Mouse (Mus musculus) MEL (cell line): ENCODE data around the gene Hoxa4. TPM values are rescaled to one million over a fixed set of nuclear protein-coding genes. Genes with fewer than 3 reads are reported as not detected.

Experiments used
- DNase-seq: peaks from one replicate; pipeline ENCODE4 v3.0.0; 2011; ENCODE audit warnings: low read depth, low spot score
- H3K27ac ChIP-seq: 2 replicates; pipeline ENCODE4 v1.5.1; 2012; ENCODE audit warnings: low read depth, mild to moderate bottlenecking, control low read depth, low read length, moderate library complexity; ENCODE audit not compliant: control insufficient read depth
- H3K27me3 ChIP-seq, 2 experiments: fragments of 150-350 bp in 1 of 2; sonication (generic) in 1 of 2; 2 replicates each; pipeline ENCODE4 v1.6.1; 2012; ENCODE audit warnings: low read length in 2 of 2, mild to moderate bottlenecking in 2 of 2, improper control_type of control experiment in 1 of 2, moderate library complexity in 1 of 2; ENCODE audit not compliant: insufficient read depth in 2 of 2, control insufficient read depth in 1 of 2
- H3K36me3 ChIP-seq, 2 experiments: 2 replicates each; pipeline ENCODE4 v1.6.1; 2012 to 2014; ENCODE audit warnings: low read length in 2 of 2, improper control_type of control experiment in 1 of 2, inconsistent platforms in 1 of 2, mild to moderate bottlenecking in 1 of 2; ENCODE audit not compliant: insufficient read depth in 2 of 2, control insufficient read depth in 1 of 2
- H3K4me1 ChIP-seq, 2 experiments: fragments of 150-350 bp in 1 of 2; sonication (generic) in 1 of 2; 2 replicates each; pipeline ENCODE4 v1.6.1; 2012; ENCODE audit warnings: low read length in 2 of 2, improper control_type of control experiment in 1 of 2, mild to moderate bottlenecking in 1 of 2; ENCODE audit not compliant: insufficient read depth in 2 of 2, control insufficient read depth in 1 of 2
- H3K4me3 ChIP-seq, 2 experiments: fragments of 150-350 bp in 1 of 2; sonication (generic) in 1 of 2; 2 replicates each; pipeline ENCODE4 v1.5.1; 2012; ENCODE audit warnings: low read depth in 2 of 2, low read length in 2 of 2, mild to moderate bottlenecking in 2 of 2, moderate library complexity in 2 of 2, control low read depth in 1 of 2, improper control_type of control experiment in 1 of 2; ENCODE audit not compliant: control insufficient read depth in 1 of 2, insufficient read depth in 1 of 2
- H3K79me2 ChIP-seq: 2 replicates; pipeline ENCODE4 v1.6.1; 2012; ENCODE audit warnings: mild to moderate bottlenecking, low read length, moderate library complexity; ENCODE audit not compliant: control insufficient read depth, poor library complexity, insufficient read depth
- H3K9ac ChIP-seq: 2 replicates; pipeline ENCODE4 v1.6.1; 2012; ENCODE audit warnings: low read depth, mild to moderate bottlenecking, control low read depth, low read length, moderate library complexity; ENCODE audit not compliant: control insufficient read depth, poor library complexity, severe bottlenecking
- H3K9me3 ChIP-seq: fragments of 150-350 bp; sonication (generic); replicated peaks from 2 replicates; pipeline ENCODE4 v1.6.1; 2012; ENCODE audit warnings: mild to moderate bottlenecking, low read length, improper control_type of control experiment, moderate library complexity; ENCODE audit not compliant: insufficient read depth
- BHLHE40 ChIP-seq: IDR thresholded peaks from 2 replicates; pipeline ENCODE4 v1.6.1; 2012; ENCODE audit warnings: low read depth, mild to moderate bottlenecking, inconsistent platforms, low read length, improper control_type of control experiment, borderline replicate concordance
- CHD1 ChIP-seq: IDR thresholded peaks from 2 replicates; pipeline ENCODE4 v1.6.1; 2012; ENCODE audit warnings: low read depth, mild to moderate bottlenecking, inconsistent platforms, low read length, improper control_type of control experiment
- CTCF ChIP-seq, 3 experiments: IDR thresholded peaks in 2 of 3; conservative IDR thresholded peaks in 1 of 3; 2 replicates each; pipeline ENCODE4 v1.5.1; 2011 to 2012; ENCODE audit warnings: low read length in 3 of 3, low read depth in 2 of 3, mild to moderate bottlenecking in 2 of 3, improper control_type of control experiment in 1 of 3, inconsistent platforms in 1 of 3, mixed read lengths in 1 of 3, moderate library complexity in 1 of 3; ENCODE audit not compliant: control insufficient read depth in 1 of 3, insufficient read depth in 1 of 3, poor library complexity in 1 of 3, severe bottlenecking in 1 of 3
- EP300 ChIP-seq, 2 experiments: IDR thresholded peaks; 2 replicates each; pipeline ENCODE4 v1.6.1; 2011; ENCODE audit warnings: improper control_type of control experiment in 2 of 2, low read length in 2 of 2, low read depth in 1 of 2, mild to moderate bottlenecking in 1 of 2
- GABPA ChIP-seq: IDR thresholded peaks from 2 replicates; pipeline ENCODE4 v1.6.1; 2012; ENCODE audit warnings: low read depth, mild to moderate bottlenecking, inconsistent platforms, low read length, improper control_type of control experiment, moderate library complexity
- HCFC1 ChIP-seq: IDR thresholded peaks from 2 replicates; pipeline ENCODE4 v1.6.1; 2012; ENCODE audit warnings: low read depth, mild to moderate bottlenecking, inconsistent platforms, low read length, improper control_type of control experiment, moderate library complexity
- KAT2A ChIP-seq: conservative IDR thresholded peaks from 2 replicates; pipeline ENCODE4 v1.6.1; 2012; ENCODE audit warnings: low read depth, low read length, improper control_type of control experiment, inconsistent platforms
- MAFK ChIP-seq: IDR thresholded peaks from 2 replicates; pipeline ENCODE4 v1.6.1; 2011; ENCODE audit warnings: low read depth, mild to moderate bottlenecking, low read length, improper control_type of control experiment, borderline replicate concordance
- MAZ ChIP-seq: IDR thresholded peaks from 2 replicates; pipeline ENCODE4 v1.6.1; 2012; ENCODE audit warnings: low read depth, mild to moderate bottlenecking, inconsistent platforms, low read length, improper control_type of control experiment
- MEF2A ChIP-seq: IDR thresholded peaks from 2 replicates; pipeline ENCODE4 v1.6.1; 2014; ENCODE audit warnings: low read depth, mild to moderate bottlenecking, inconsistent platforms, low read length, improper control_type of control experiment; ENCODE audit not compliant: poor library complexity, insufficient replicate concordance, severe bottlenecking; ENCODE audit errors: extremely low read depth
- MXI1 ChIP-seq: IDR thresholded peaks from 2 replicates; pipeline ENCODE4 v1.6.1; 2011; ENCODE audit warnings: mild to moderate bottlenecking, low read depth, low read length, improper control_type of control experiment
- MYB ChIP-seq: IDR thresholded peaks from 2 replicates; pipeline ENCODE4 v1.6.1; 2011; ENCODE audit warnings: mild to moderate bottlenecking, low read depth, low read length, improper control_type of control experiment
- NELFE ChIP-seq: IDR thresholded peaks from 2 replicates; pipeline ENCODE4 v1.6.1; 2011; ENCODE audit warnings: low read depth, low read length, improper control_type of control experiment
- NRF1 ChIP-seq: IDR thresholded peaks from 2 replicates; pipeline ENCODE4 v1.6.1; 2014; ENCODE audit warnings: low read depth, mild to moderate bottlenecking, inconsistent platforms, low read length, improper control_type of control experiment, moderate library complexity; ENCODE audit not compliant: poor library complexity, insufficient read depth, severe bottlenecking
- POLR2AphosphoS2 ChIP-seq: IDR thresholded peaks from 2 replicates; pipeline ENCODE4 v1.6.1; 2011; ENCODE audit warnings: low read length, improper control_type of control experiment
- RAD21 ChIP-seq: IDR thresholded peaks from 2 replicates; pipeline ENCODE4 v1.6.1; 2011; ENCODE audit warnings: mild to moderate bottlenecking, low read depth, low read length, improper control_type of control experiment
- RCOR1 ChIP-seq: IDR thresholded peaks from 2 replicates; pipeline ENCODE4 v1.6.1; 2012; ENCODE audit warnings: low read depth, mild to moderate bottlenecking, inconsistent platforms, low read length, improper control_type of control experiment
- SIN3A ChIP-seq: IDR thresholded peaks from 2 replicates; pipeline ENCODE4 v1.6.1; 2012; ENCODE audit warnings: low read length, improper control_type of control experiment, inconsistent platforms
- TAL1 ChIP-seq: IDR thresholded peaks from 2 replicates; pipeline ENCODE4 v1.6.1; 2012; ENCODE audit warnings: mild to moderate bottlenecking, inconsistent platforms, low read length, moderate library complexity, mixed read lengths
- TCF12 ChIP-seq: IDR thresholded peaks from 2 replicates; pipeline ENCODE4 v1.6.1; 2014; ENCODE audit warnings: low read depth, mild to moderate bottlenecking, inconsistent platforms, low read length, improper control_type of control experiment, moderate library complexity
- UBTF ChIP-seq: IDR thresholded peaks from 2 replicates; pipeline ENCODE4 v1.6.1; 2012; ENCODE audit warnings: low read depth, mild to moderate bottlenecking, inconsistent platforms, low read length, improper control_type of control experiment, moderate library complexity, borderline replicate concordance; ENCODE audit not compliant: insufficient read depth
- USF2 ChIP-seq, 2 experiments: IDR thresholded peaks; 2 replicates each; pipeline ENCODE4 v1.6.1; 2011 to 2012; ENCODE audit warnings: improper control_type of control experiment in 2 of 2, low read length in 2 of 2, borderline replicate concordance in 1 of 2, inconsistent platforms in 1 of 2, low read depth in 1 of 2, mild to moderate bottlenecking in 1 of 2; ENCODE audit not compliant: insufficient read depth in 1 of 2
- ZC3H11A ChIP-seq: IDR thresholded peaks from 2 replicates; pipeline ENCODE4 v1.6.1; 2012; ENCODE audit warnings: low read depth, mild to moderate bottlenecking, inconsistent platforms, low read length, improper control_type of control experiment
- polyA plus RNA-seq, 2 experiments: library from polyadenylated mRNA; stranded (reverse) in 1 of 2; unstranded in 1 of 2; fragments of >175 nt in 1 of 2; fragments of >200 nt in 1 of 2; gene quantifications; 2 replicates each; pipeline versions ENCODE4 v1.2.1 to v1.2.4; 2012; ENCODE audit warnings: low replicate concordance in 2 of 2, low read depth in 1 of 2; ENCODE audit not compliant: insufficient read length in 2 of 2, insufficient read depth in 1 of 2, missing spikeins in 1 of 2
- total RNA-seq: library from RNA; depleted of rRNA; stranded (reverse); fragments of 300-350 nt; gene quantifications from 2 replicates; pipeline ENCODE4 v1.2.3, GENCODE M21; 2012

The Hoxa4 gene
- total and polyA plus RNA-seq, 3 experiments = not detected

GRCm38 (mm10) chr6:52183311-52184080, 8.1 kb downstream of the Hoxa4 start:
- no peak overlapping the region for H3K9ac ChIP-seq
- DNase-seq = no peak
- no peaks in the 10 kb centered on the region for H3K9me3 ChIP-seq
- H3K36me3 ChIP-seq = no peaks in the 10 kb centered on the region
- no peaks in the 10 kb centered on the region for H3K4me1 ChIP-seq
- no peak for TF ChIP-seq NELFE
- TF ChIP-seq NRF1 = no peak
- no peak for TF ChIP-seq KAT2A
- no peak for TF ChIP-seq MAFK
- no peak for TF ChIP-seq UBTF
- no peak for TF ChIP-seq GABPA
- TF ChIP-seq USF2 (IDR thresholded peaks at IDR 0.05; ENCODE audit: borderline replicate concordance in 1 of 2, insufficient read depth in 1 of 2, low read depth in 1 of 2, low read length in 2 of 2) = no peak
- no peak for TF ChIP-seq MEF2A
- TF ChIP-seq RCOR1 = no peak
- TF ChIP-seq RAD21 = no peak
- H3K27ac ChIP-seq = no peak overlapping the region
- no peak overlapping the region for H3K4me3 ChIP-seq
- H3K79me2 ChIP-seq = no peaks in the 10 kb centered on the region
- no peaks in the 10 kb centered on the region for H3K27me3 ChIP-seq

GRCm38 (mm10) chr6:52182793-52183192, 8.8 kb downstream of the Hoxa4 start:
- H3K4me3 ChIP-seq = no peak overlapping the region
- no peaks in the 10 kb centered on the region for H3K9me3 ChIP-seq
- H3K4me1 ChIP-seq = no peaks in the 10 kb centered on the region
- H3K27me3 ChIP-seq = no peaks in the 10 kb centered on the region
- no peak for TF ChIP-seq ZC3H11A
- TF ChIP-seq TCF12 = no peak
- TF ChIP-seq CHD1 = no peak
- no peak for TF ChIP-seq MEF2A
- TF ChIP-seq TAL1 = no peak
- no peak for TF ChIP-seq HCFC1
- TF ChIP-seq EP300 (IDR thresholded peaks at IDR 0.05; ENCODE audit: low read depth in 1 of 2, low read length in 2 of 2) = no peak
- no peak for TF ChIP-seq MAFK
- TF ChIP-seq MYB = no peak
- TF ChIP-seq CTCF (IDR thresholded peaks at IDR 0.05 in 2 of 3, conservative IDR thresholded peaks at IDR 0.05 in 1 of 3; ENCODE audit: control insufficient read depth in 1 of 3, insufficient read depth in 1 of 3, low read depth in 2 of 3, low read length in 3 of 3, poor library complexity in 1 of 3, severe bottlenecking in 1 of 3) = no peak
- no peak for TF ChIP-seq BHLHE40
- no peak for TF ChIP-seq UBTF
- TF ChIP-seq MXI1 = no peak
- no peak for TF ChIP-seq NRF1
- no peak for TF ChIP-seq SIN3A
- no peak for TF ChIP-seq POLR2AphosphoS2
- TF ChIP-seq MAZ = no peak
- TF ChIP-seq, all 39 proteins: peak for 0
- Histone ChIP-seq H3K27ac (no peak overlapping the region), H3K9ac (no peak overlapping the region), H3K79me2 (no peaks in the 10 kb centered on the region), H3K36me3 (no peaks in the 10 kb centered on the region)
- no peak for DNase-seq
